Mouse (Mus musculus): ENCODE results near the gene Ifitm2. TPM values are rescaled to one million over a fixed set of nuclear protein-coding genes. Genes with fewer than 3 reads are reported as not detected.
A peak's percentile ranks its signal among the peaks of the same experiment; 100 is the strongest.

Gene Ifitm2
- polyA plus RNA-seq, 1 experiment from 2014 or later: 207 TPM

DNA sequence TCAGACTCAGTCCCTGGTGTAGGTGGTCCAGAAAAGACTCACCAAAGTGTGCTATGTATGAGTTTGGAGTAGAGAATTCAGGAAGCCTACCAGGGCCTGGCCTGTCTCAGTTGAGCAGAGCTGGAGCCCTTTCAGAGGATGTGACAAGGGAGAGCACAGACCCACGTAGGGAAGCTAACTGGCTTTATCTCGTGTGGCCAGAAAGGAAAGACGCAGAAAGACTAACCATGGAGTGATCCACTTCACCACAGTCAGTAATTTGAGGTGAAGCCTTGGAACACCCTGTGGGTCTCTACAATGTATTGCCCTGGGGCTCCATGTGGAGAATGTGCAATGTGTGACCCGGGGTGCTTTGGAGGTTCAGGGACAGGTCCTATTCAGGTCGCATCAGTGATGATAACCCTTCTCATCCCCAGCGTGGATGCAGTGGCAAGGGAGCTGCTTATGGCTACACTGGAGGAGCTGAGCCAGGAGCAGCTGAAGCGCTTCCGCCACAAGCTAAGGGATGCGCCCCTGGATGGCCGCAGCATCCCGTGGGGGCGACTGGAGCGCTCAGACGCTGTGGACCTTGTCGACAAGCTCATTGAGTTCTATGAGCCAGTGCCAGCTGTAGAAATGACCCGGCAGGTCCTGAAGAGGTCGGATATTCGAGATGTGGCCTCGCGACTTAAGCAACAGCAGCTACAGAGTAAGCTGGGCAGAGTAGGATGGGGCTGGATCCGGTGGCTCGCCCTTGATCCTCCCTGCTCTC, 34.4 kb downstream of the Ifitm2 start:
- Histone ChIP-seq H3K4me1 (ENCODE audit: control insufficient read depth, insufficient read depth, low read length) (peaks cover 12% of the 10 kb centered on the region), H3K4me2 (no peak overlapping the region), H3K9ac (ENCODE audit: low read length) (no peak overlapping the region), H3K4me3 (ENCODE audit: low read depth, low read length) (no peak overlapping the region), H3K36me3 (ENCODE audit: control insufficient read depth, insufficient read depth, low read length) (no peaks in the 10 kb centered on the region), H3K9me3 (ENCODE audit: control insufficient read depth, low read length) (no peaks in the 10 kb centered on the region), H3K27me3 (ENCODE audit: control insufficient read depth, insufficient read depth, low read length) (peaks cover 44% of the 10 kb centered on the region), H3K27ac (ENCODE audit: low read depth, low read length) (no peak overlapping the region)
- ATAC-seq (ENCODE audit: low FRiP score) (no peak), DNase-seq (ENCODE audit: low spot score, missing footprints) (peak; percentile 87)
- 26% methylated on average over 22 of the region's 22 CpGs for WGBS

DNA sequence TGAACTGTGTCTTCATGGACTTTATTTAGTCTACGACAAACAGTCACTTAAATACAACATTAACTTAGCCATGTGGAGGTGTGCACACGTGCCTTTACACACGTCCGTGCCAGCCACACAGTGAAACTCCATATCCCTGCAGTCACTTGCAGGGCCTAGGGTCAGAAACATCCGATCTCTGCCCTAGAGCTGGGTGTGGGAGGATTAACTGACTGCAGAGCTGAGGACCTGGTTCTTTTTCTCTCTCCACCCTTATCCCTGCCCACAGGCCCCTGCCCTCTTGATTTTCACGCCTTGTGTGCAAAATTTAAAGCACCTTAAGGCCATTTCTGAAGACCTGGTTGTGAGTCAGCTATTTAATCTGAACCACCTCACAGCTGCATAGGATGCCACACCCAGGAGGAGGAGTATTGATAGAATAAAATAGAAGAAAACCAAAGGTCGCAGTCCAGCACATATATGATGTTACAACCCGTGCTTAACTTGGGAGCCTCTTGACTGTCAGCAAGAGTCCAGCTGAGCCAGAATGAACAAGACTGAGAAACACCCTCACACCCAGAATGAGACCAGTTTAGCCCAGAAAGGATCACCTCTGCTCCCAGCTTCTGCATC, 35.3 kb downstream of the Ifitm2 start, which contains the start of gene Nlrp6:
Nlrp6 (plus strand) TSS at position 485 of the 612 bp plus-strand sequence.
- ATAC-seq (ENCODE audit: low FRiP score): no peak
- no peaks in the 10 kb centered on the region for H3K36me3 ChIP-seq (ENCODE audit: control insufficient read depth, insufficient read depth, low read length)
- peaks cover 44% of the 10 kb centered on the region for H3K27me3 ChIP-seq (ENCODE audit: control insufficient read depth, insufficient read depth, low read length)
- no peaks in the 10 kb centered on the region for H3K9me3 ChIP-seq (ENCODE audit: control insufficient read depth, low read length)
- H3K27ac ChIP-seq (ENCODE audit: low read depth, low read length): no peak within 1 kb of the TSS
- H3K4me1 ChIP-seq (ENCODE audit: control insufficient read depth, insufficient read depth, low read length): peaks cover 12% of the 10 kb centered on the region
- peak; percentile 2 for DNase-seq (ENCODE audit: low spot score, missing footprints)
- no peak within 1 kb of the TSS for H3K9ac ChIP-seq (ENCODE audit: low read length)
- 73% methylated on average over 8 of the region's 8 CpGs for WGBS
- H3K4me3 ChIP-seq (ENCODE audit: low read depth, low read length): no peak within 1 kb of the TSS
- H3K4me2 ChIP-seq: no peak within 1 kb of the TSS

DNA sequence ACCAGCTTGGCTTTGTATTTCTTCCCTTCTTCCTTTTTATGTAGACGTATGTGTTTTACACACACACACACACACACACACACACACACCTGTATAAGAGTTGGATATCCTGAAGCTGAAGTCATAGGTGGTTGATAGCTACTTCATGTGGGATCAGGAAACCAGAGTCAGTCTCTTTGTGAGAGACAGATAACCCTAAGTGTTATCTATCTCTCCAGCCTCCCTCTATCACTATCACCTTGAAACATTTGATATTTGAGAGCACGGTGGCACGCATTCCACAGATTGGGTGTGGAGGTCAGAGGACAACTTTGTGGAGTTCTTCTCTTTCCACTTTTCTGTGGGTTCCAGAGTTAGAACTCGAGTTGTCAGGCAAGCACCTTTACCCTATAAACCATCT, 35.9 kb downstream of the Ifitm2 start:
- Histone ChIP-seq H3K4me2 (no peak overlapping the region), H3K27me3 (ENCODE audit: control insufficient read depth, insufficient read depth, low read length) (peaks cover 44% of the 10 kb centered on the region), H3K9me3 (ENCODE audit: control insufficient read depth, low read length) (no peaks in the 10 kb centered on the region), H3K4me3 (ENCODE audit: low read depth, low read length) (no peak overlapping the region), H3K27ac (ENCODE audit: low read depth, low read length) (no peak overlapping the region), H3K4me1 (ENCODE audit: control insufficient read depth, insufficient read depth, low read length) (peaks cover 12% of the 10 kb centered on the region), H3K36me3 (ENCODE audit: control insufficient read depth, insufficient read depth, low read length) (no peaks in the 10 kb centered on the region), H3K9ac (ENCODE audit: low read length) (no peak overlapping the region)
- ATAC-seq (ENCODE audit: low FRiP score): no peak
- WGBS: 80% methylated on average over 4 of the region's 4 CpGs
- DNase-seq (ENCODE audit: low spot score, missing footprints): peak; percentile 53

DNA sequence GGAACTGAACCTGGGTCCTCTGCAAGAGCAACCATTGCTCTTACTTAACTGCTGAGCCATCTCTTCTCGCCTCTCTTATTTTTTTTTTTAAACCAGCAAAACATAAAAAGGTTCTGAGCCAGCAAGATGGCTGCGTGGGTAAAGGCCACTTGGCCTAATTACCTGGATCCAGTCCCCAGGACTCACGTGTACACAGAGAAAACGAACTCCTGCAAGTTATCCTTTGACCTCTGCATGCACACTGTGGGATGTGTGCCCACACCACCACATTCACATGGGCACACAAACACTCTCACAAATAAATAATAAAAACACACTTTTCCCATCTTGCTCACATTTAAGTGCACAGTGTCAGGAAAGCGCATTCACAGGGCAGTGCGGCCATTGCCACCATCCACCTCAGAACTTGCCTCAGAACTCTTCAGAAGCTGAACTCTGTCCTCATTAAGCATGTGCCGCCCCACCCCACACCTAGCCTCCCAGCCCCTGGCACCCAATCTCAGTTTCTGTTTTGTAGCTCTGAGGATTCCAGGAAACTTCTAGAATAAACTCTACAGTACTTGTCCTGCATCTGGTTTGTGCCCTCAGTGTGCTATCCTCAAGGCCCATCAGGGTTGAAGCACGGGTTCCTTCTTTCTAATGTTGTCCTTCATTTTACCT, 41.6 kb downstream of the Ifitm2 start:
- Histone ChIP-seq H3K9me3 (ENCODE audit: control insufficient read depth, low read length) (no peaks in the 10 kb centered on the region), H3K4me1 (ENCODE audit: control insufficient read depth, insufficient read depth, low read length) (no peaks in the 10 kb centered on the region), H3K4me3 (ENCODE audit: low read depth, low read length) (no peak overlapping the region), H3K27me3 (ENCODE audit: control insufficient read depth, insufficient read depth, low read length) (no peaks in the 10 kb centered on the region; the same call in 1 of the 2 replicates), H3K4me2 (no peak overlapping the region), H3K27ac (ENCODE audit: low read depth, low read length) (no peak overlapping the region), H3K9ac (ENCODE audit: low read length) (no peak overlapping the region), H3K36me3 (ENCODE audit: control insufficient read depth, insufficient read depth, low read length) (no peaks in the 10 kb centered on the region)
- DNase-seq (ENCODE audit: low spot score, missing footprints): no peak
- no peak for ATAC-seq (ENCODE audit: low FRiP score)
- WGBS: 87% methylated on average over 8 of the region's 8 CpGs

- DNase-seq (ENCODE audit: low spot score, missing footprints) (no peak), ATAC-seq (ENCODE audit: low FRiP score) (no peak)
- Histone ChIP-seq H3K4me1 (ENCODE audit: control insufficient read depth, insufficient read depth, low read length) (0 out of 2 replicates have a peak, but pooled peaks cover 2% of the 10 kb centered on the region), H3K27me3 (ENCODE audit: control insufficient read depth, insufficient read depth, low read length) (no peaks in the 10 kb centered on the region), H3K36me3 (ENCODE audit: control insufficient read depth, insufficient read depth, low read length) (no peaks in the 10 kb centered on the region), H3K4me2 (no peak overlapping the region), H3K9me3 (ENCODE audit: control insufficient read depth, low read length) (no peaks in the 10 kb centered on the region), H3K9ac (ENCODE audit: low read length) (no peak overlapping the region), H3K27ac (ENCODE audit: low read depth, low read length) (no peak overlapping the region), H3K4me3 (ENCODE audit: low read depth, low read length) (no peak overlapping the region)
- WGBS: 76% methylated on average over 5 of the region's 5 CpGs
Measured at GRCm38 (mm10) chr7:140912846-140913482, 42.8 kb downstream of the Ifitm2 start.

DNA sequence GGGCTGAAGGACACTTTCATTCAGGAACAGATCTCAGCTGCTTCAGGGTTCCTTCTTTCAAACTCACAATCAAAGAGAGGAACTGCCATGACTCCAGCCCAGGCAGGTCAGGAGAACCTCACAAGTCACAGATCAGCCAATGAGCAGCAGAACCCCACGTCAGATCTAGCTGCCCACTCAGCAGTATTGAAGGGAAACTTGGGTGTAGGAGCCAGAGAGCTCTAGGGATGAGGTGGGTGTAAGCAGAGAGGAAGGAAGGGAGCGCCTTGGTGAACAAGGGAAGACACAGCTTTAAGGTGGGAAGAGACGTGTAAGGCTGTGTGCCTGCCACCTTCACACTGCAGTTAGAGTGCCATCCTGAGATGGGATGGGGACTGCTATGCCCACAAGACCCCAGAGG, 43.5 kb downstream of the Ifitm2 start:
- Histone ChIP-seq H3K4me1 (ENCODE audit: control insufficient read depth, insufficient read depth, low read length) (0 out of 2 replicates have a peak, but pooled peaks cover 2% of the 10 kb centered on the region), H3K27me3 (ENCODE audit: control insufficient read depth, insufficient read depth, low read length) (no peaks in the 10 kb centered on the region), H3K9me3 (ENCODE audit: control insufficient read depth, low read length) (no peaks in the 10 kb centered on the region), H3K9ac (ENCODE audit: low read length) (no peak overlapping the region), H3K36me3 (ENCODE audit: control insufficient read depth, insufficient read depth, low read length) (no peaks in the 10 kb centered on the region), H3K27ac (ENCODE audit: low read depth, low read length) (no peak overlapping the region), H3K4me2 (no peak overlapping the region), H3K4me3 (ENCODE audit: low read depth, low read length) (no peak overlapping the region)
- no peak for DNase-seq (ENCODE audit: low spot score, missing footprints)
- ATAC-seq (ENCODE audit: low FRiP score): no peak
- 69% methylated on average over 3 of the region's 3 CpGs for WGBS

GRCm38 (mm10) chr7:140908634-140909107, 47.1 kb downstream of the Ifitm2 start:
- no peaks in the 10 kb centered on the region for H3K27me3 ChIP-seq (ENCODE audit: control insufficient read depth, insufficient read depth, low read length)
- H3K4me1 ChIP-seq (ENCODE audit: control insufficient read depth, insufficient read depth, low read length): 0 out of 2 replicates have a peak, but pooled peaks cover 2% of the 10 kb centered on the region
- H3K4me2 ChIP-seq: peak overlapping the region; percentile 64
- WGBS: 2% methylated on average over 19 of the region's 19 CpGs
- peak overlapping the region; percentile 31 for H3K4me3 ChIP-seq (ENCODE audit: low read depth, low read length)
- H3K27ac ChIP-seq (ENCODE audit: low read depth, low read length): no peak overlapping the region
- peak overlapping the region; percentile 47 for H3K9ac ChIP-seq (ENCODE audit: low read length)
- no peaks in the 10 kb centered on the region for H3K36me3 ChIP-seq (ENCODE audit: control insufficient read depth, insufficient read depth, low read length)
- no peaks in the 10 kb centered on the region for H3K9me3 ChIP-seq (ENCODE audit: control insufficient read depth, low read length)
- ATAC-seq (ENCODE audit: low FRiP score) (peak; percentile 88), DNase-seq (ENCODE audit: low spot score, missing footprints) (peak; percentile 95)

GRCm38 (mm10) chr7:140908181-140908580, 47.6 kb downstream of the Ifitm2 start:
- 52% methylated on average over 7 of the region's 7 CpGs for WGBS
- Histone ChIP-seq H3K9me3 (ENCODE audit: control insufficient read depth, low read length) (no peaks in the 10 kb centered on the region), H3K36me3 (ENCODE audit: control insufficient read depth, insufficient read depth, low read length) (no peaks in the 10 kb centered on the region), H3K27me3 (ENCODE audit: control insufficient read depth, insufficient read depth, low read length) (no peaks in the 10 kb centered on the region), H3K9ac (ENCODE audit: low read length) (no peak overlapping the region), H3K4me3 (ENCODE audit: low read depth, low read length) (no peak overlapping the region), H3K4me2 (no peak overlapping the region), H3K4me1 (ENCODE audit: control insufficient read depth, insufficient read depth, low read length) (0 out of 2 replicates have a peak, but pooled peaks cover 2% of the 10 kb centered on the region), H3K27ac (ENCODE audit: low read depth, low read length) (no peak overlapping the region)
- no peak for DNase-seq (ENCODE audit: low spot score, missing footprints)
- no peak for ATAC-seq (ENCODE audit: low FRiP score)
